Mouse (Mus musculus) monocyte, adult 2 months (primary cell): ENCODE results near the gene 2310034C09Rik.
"Not testable (repeated sequence)": the region's sequence is repeated elsewhere in the genome, so short reads cannot be mapped to it uniquely, and the experiment has no call there.

Experiments
- DNase-seq, 2 experiments: peaks; one replicate each; pipeline ENCODE4 v3.0.0; 2022; ENCODE audit warnings: low spot score in 2 of 2, low read depth in 1 of 2

The 2310034C09Rik gene

DNA sequence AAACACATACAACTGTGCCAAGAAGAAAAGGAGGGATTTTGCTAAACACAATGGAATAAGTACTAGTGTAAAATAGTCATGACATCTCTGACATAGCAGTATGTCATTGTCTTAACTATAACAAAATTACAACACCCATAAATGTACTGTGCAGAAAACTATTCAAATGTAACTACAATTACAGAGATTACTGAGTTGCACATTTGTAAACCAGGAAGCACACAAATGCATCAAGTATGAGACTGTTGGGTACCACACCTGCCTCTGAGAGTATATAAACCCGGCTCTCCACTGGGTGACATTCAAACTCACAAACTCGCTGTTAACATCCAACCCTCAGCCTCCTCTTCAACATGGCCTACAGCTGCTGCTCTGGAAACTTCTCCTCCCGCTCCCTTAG lies at the start of gene 2310034C09Rik:
TSS of gene 2310034C09Rik (plus strand) at position 301 of the 400 bp plus-strand sequence.
- DNase-seq: not testable (repeated sequence)

DNA sequence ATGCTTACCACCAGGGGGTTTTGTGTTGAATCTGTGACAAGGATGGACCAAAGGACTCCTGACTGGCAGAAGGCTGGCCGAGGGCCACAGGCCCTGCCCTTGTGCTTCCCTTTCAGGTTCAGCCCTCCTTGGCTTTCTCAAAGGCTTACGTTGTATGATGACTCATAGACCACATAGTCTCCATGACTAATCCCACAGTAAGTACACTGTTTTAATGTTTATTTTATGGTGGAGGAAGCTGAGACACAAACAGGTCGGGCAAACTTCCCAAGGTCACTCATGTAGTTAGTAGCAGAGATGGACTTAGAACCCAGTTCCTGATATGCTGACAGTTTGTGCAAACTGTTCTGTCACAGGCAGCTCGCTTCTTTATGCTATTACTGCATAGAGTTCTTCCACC lies 47.9 kb upstream of the 2310034C09Rik start:
- DNase-seq: no peak

DNA sequence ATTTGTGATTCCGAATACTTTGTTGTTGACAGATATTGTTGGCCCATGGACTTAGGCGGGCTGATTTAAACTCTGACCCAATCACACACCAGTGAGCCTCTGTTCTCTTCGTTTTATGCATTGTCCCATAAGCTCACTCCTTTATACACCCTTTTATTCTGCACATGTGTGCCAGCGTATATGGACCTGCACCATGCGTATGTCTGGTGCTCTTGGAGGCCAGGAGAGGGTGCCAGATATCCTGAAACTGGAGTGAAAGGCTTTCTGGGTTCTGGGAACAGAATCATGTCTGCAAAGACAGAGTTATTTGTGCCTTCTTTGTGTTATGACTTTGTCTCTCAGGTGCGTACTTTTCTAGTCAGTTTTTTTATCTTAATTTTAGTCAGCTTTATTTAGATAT lies 47.4 kb upstream of the 2310034C09Rik start:
- no peak for DNase-seq

DNA sequence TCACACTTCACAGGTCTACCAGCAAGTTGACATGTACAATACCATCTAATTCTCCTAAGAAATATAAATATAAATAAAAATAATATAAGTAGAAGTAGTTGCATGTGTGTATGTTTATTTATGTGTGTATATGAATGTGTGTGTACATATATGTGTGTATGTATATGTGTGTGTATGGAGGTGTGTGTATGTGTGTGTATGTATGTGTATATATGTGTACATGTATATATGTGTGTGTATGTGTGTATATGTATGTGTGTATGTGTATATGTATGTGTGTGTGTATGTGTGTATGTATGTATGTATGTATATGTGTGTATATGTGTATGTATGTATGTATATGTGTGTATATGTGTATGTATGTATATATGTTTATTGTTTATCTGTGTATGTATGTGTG lies 42.1 kb upstream of the 2310034C09Rik start:
- DNase-seq: no peak

DNA sequence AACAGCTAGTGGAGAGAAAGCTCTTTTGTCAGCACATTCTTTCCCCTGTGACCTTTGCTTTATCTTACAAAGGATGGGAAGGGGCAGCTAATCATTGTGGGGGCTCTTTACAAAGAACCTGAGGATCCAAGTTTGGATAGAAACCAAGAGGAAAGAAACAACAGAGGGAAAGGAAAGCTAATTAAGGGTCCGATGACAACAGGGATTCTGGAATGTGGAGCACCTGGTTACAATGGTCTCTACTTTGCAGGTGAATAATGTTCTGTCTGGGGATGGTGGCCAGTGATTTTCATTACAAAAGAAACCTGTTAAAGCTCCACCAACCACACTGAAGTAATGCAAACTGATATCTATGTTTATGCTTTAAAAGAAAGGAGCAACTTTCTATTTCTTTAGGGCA lies 38.6 kb upstream of the 2310034C09Rik start:
- no peak for DNase-seq

DNA sequence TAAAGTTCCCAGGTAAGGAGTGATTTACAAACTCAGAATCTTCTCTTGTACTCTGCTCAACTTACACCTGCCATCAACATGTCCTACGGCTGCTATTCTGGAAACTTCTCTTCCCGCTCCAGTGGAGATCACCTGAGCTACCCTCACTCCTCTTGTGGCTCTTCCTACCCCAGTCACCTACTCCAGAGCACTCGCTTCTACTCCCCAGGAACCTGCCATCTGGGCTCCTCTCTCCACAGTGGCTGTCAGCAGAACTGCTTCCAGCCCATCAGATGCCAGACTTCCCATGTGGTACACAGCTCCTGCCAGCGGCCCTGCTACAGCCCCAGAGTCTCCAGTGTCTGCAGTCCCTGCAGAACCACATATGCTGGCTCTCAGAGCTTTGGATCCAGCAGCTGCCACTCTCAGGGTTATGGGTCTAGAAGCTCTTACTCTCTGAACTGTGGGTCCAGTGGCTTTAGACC lies 29.8 kb upstream of the 2310034C09Rik start, which contains the start of gene Krtap13-1:
TSS of gene Krtap13-1 (plus strand) at position 51 of the 464 bp plus-strand sequence.
- DNase-seq: no peak

DNA sequence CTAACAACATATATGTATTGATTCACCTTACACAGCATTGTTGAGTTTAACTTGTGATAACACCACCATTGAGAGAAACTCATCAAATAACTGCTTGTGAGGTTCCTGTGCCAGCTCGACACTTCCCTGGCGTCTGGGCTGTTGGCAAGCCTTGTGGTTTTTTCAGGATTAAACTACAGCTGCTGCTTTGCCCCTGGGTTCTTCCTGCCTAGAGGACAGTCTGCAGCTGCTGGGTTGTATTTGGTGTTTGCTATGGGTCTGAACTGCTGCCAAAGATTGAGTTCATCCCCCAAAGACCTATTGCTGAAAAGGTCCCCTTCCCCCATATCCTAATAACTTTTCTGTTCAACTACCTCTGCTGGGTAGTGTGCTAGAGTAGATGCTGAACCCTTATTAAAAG lies 23.3 kb upstream of the 2310034C09Rik start:
- no peak for DNase-seq

DNA sequence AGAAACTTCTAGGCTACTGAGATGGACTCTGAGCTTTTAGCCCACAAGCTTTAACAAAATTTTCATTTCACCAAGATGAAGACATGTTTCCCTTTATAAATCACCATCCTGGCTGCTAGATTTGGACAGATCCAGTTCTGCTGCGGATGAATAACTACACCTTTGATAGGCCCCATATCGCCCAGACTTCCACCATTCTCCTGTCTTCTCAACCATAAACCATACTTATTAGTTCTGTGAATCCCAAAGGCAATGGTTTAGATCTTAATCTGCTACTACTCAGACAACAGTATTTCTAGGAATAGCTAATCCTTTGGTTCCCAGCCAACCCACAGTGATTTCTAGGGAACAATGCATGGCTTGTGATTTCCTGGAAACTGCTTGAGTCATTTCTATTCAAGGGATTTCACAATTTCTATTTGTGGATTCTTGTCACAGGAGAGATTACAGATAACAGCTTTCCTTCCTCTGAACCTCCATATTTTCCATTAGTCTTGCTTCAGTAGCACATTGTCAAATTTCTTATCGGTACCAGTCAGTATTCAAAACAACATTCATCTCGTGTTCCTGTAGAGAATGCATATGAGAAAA lies 13.8 kb upstream of the 2310034C09Rik start:
- DNase-seq: no peak

DNA sequence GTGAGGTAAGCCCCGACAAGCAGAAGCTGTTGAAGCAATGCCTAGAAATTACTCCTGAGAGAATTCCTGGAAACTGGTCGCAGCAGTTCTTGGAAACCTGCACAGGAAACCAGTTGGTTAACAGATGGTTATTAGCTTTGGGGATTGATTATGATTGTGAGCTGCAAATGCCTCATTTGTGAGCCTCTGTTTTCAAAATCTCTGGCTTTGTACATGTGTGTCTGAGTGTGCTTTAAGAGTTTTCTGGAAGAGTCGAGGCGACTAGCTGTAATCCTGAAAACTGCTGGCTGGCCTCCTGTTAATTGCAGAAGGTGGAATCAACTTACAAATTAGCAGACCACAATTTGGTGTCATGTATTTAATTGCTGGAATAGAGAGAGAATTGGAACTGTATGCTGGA lies 10.7 kb upstream of the 2310034C09Rik start:
- no peak for DNase-seq

DNA sequence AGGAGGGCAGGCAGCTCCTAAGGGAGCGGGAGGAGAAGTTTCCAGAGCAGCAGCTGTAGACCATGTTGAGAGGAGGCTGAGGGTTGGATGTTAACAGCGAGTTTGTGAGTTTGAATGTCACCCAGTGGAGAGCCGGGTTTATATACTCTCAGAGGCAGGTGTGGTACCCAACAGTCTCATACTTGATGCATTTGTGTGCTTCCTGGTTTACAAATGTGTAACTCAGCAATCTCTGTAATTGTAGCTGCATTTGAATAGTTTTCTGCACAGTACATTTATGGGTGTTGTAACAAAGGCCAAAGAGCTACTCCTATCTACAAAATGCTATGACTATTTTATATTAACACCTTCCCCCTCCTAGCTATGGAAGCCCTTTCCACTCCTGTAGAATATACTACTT lies 7.1 kb upstream of the 2310034C09Rik start, which contains the start of gene Krtap13:
TSS of gene Krtap13 (minus strand) at position 101 of the 400 bp plus-strand sequence.
- not testable (repeated sequence) for DNase-seq

DNA sequence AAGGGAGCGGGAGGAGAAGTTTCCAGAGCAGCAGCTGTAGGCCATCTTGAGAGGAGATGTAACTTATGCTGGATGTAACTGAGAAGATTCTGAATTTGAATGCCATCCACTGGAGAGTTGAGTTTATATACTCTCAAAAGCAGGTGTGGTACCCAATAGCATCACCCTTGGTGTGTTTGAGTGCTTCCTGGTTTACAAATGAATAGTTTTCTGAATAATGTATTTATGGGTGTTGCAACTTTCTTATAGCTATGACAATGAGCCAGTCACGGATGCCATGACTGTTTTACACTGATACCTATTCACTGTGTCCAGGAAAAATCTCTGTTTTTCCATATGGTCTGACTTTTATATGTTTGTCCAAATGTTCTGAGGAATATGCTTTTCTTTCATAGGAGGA lies 15.5 kb downstream of the 2310034C09Rik start, which contains the start of gene 2310057N15Rik:
TSS of gene 2310057N15Rik (minus strand) at position 101 of the 400 bp plus-strand sequence.
- DNase-seq: no peak

DNA sequence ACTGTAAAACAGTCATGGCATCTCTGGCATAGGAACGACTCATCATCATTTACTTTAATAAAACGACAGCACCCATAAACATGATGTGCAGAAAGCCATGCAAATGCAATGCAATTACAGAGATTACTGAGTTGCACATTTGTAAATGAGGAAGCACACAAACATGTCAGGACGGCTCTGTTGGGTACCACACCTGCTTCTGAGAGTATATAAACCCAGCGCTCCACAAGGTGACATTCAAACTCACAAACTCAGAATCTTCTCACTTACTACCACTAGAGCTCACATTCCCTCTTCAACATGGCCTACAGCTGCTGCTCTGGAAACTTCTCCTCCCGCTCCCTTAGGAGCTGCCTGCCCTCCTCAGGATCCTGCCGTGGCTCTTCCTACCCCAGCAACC lies 18.9 kb downstream of the 2310034C09Rik start, which contains the start of gene Gm5965:
TSS of gene Gm5965 (plus strand) at position 301 of the 400 bp plus-strand sequence.
- no peak for DNase-seq

DNA sequence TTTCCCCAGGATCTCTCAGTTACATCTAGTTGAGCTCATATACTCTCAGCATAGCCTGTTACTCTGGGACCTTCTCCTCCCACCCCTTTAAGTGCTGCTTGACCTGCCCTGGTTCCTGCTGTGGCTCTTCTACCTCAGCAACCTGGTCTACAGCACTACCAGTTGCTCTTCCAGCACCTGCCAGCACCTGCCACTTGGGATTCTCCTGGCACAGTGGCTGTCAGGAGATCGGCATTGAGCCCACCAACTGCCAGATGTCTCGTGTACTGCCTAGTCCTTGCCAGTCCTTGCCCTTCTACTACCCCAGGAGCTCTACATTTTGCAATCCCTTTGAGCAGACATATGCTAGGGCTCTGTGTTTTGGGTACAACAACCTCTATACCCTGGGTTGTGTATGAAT lies 28.1 kb downstream of the 2310034C09Rik start:
- no peak for DNase-seq
